Mouse (Mus musculus): Measurements from ENCODE around the gene Ctsa. TPM values are rescaled to one million over a fixed set of nuclear protein-coding genes. Genes with fewer than 3 reads are reported as not detected.

Gene Ctsa
- polyA plus RNA-seq, 1 experiment = 125 TPM

DNA sequence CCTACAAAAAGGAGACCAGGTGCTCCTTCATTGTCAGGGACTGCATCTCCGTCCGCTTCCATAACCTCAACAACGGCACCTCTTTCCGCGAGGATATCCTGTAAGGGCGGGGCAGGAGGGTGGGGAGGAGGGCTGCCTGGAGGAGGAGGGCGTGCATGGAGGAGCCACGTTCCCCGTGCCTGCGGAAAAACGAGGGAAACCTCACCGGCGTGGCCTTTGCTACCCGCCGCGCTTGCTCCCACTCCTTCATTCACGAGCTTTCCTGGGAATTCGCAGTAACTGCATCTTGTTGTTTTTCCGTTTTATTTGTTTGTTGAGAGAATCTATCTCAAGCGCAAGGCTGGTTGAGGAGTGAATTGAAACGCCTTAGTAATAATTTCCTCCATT, 27.3 kb upstream of the Ctsa start:
- DNase-seq (ENCODE audit: low read depth) = no peak
- TF ChIP-seq CTCF (IDR thresholded peaks at IDR 0.05; ENCODE audit: borderline replicate concordance, extremely low read depth, insufficient read depth, insufficient read length) (no peak), POLR2A (IDR thresholded peaks at IDR 0.05; ENCODE audit: borderline replicate concordance, extremely low read depth, insufficient read depth, insufficient read length, poor library complexity, severe bottlenecking) (no peak)

DNA sequence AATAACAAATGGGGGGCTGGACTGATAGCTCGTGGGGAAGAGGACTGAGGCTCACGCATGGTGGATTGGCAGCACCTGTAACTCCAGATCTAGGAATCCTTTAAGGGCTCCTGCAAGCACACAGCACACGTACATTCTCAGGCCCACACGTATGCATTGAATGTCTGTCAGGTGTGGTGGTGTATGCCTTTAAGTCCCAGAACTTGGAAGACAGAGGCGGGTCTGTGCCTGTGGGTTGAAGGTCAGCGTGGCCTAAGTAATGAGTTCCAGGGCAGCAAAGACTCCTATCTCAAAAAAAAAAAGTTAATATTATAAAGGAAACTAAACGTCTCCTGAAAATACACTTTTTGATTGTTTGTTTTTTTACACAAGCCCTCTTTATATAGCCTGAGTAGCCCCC, 26.1 kb upstream of the Ctsa start:
- TF ChIP-seq CTCF (IDR thresholded peaks at IDR 0.05; ENCODE audit: borderline replicate concordance, extremely low read depth, insufficient read depth, insufficient read length) (no peak), POLR2A (IDR thresholded peaks at IDR 0.05; ENCODE audit: borderline replicate concordance, extremely low read depth, insufficient read depth, insufficient read length, poor library complexity, severe bottlenecking) (no peak)
- no peak for DNase-seq (ENCODE audit: low read depth)

DNA sequence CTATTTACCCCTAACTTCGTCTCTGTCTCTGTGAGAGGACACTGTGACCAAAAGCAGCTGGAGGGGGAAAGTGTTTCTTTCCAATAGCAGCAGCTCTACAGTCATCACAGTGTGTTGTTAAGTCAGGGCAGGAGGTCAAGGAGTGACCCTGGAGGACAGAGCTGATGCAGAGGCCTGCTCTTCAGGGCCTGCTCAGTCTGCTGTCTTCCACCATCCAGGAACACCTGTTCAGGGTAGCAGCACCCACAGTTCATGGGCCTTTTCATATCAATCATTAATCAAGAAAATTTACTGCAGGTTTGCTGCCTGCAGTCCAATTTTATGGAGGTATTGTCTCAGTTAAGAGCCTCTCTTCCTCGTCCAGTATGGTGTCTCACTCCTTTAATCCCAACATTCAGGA, 19.1 kb upstream of the Ctsa start:
- no peak for TF ChIP-seq CTCF (IDR thresholded peaks at IDR 0.05; ENCODE audit: borderline replicate concordance, extremely low read depth, insufficient read depth, insufficient read length)
- TF ChIP-seq POLR2A (IDR thresholded peaks at IDR 0.05; ENCODE audit: borderline replicate concordance, extremely low read depth, insufficient read depth, insufficient read length, poor library complexity, severe bottlenecking) = no peak
- DNase-seq (ENCODE audit: low read depth) = no peak

DNA sequence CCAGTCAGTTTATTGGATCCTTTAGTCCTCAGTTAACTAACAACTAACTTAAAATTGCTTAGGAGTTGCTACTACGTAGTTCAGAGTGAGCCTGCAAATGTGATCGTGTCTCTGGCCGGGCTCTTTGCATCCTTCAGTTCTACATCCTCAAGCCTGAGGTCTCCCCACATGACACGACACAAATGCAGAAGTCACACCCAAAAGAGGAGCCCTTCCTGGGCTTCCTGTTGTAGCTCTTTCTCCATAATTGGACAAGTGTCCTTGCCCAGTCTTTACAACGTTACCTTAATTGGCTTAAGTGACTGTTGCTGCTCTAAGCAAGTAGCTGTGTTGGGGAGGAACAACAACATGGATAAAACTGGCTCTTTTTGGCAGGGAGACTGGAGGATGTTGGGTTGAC, 17.3 kb upstream of the Ctsa start:
- DNase-seq (ENCODE audit: low read depth) = no peak
- TF ChIP-seq POLR2A (IDR thresholded peaks at IDR 0.05; ENCODE audit: borderline replicate concordance, extremely low read depth, insufficient read depth, insufficient read length, poor library complexity, severe bottlenecking) (no peak), CTCF (IDR thresholded peaks at IDR 0.05; ENCODE audit: borderline replicate concordance, extremely low read depth, insufficient read depth, insufficient read length) (no peak)

DNA sequence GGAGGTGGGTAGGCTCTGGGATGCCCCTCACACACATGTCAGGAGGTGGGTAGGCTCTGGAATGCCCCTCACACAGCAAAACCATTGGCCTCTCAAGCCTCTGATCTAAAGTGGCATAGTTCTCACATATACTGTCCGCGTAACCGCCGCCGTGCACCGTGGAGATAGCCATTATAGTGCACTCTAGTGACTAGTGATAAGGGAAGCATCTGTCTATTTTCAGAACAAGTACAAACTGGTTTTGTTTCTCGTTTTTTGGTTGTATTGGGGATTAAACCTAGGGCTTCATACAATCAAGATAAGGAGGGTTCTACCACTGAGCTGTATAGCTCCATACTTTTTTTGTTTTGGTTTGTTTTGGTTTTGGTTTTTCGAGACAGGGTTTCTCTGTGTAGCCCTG, 16.9 kb upstream of the Ctsa start:
- TF ChIP-seq CTCF (IDR thresholded peaks at IDR 0.05; ENCODE audit: borderline replicate concordance, extremely low read depth, insufficient read depth, insufficient read length) = no peak
- no peak for TF ChIP-seq POLR2A (IDR thresholded peaks at IDR 0.05; ENCODE audit: borderline replicate concordance, extremely low read depth, insufficient read depth, insufficient read length, poor library complexity, severe bottlenecking)

DNA sequence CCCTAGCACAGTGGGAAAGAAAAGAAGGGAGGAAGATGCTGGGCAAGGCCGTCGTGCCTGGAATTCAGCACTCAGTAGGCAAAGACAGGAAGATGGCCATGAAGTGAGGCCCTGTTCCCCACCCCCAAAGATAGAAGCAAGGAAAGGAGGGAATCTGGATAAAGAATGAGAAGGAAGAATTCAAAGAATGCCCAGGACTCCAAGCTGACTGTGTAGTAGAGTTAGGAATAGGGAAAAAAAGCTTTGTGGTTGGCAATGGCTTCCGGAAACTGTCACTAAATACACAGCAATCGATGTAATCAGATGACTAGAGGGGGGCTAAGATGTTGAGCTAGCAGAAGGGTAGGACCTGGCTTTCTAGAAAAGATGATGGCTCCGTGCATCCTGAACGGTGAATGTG, 15.5 kb upstream of the Ctsa start:
- TF ChIP-seq CTCF (IDR thresholded peaks at IDR 0.05; ENCODE audit: borderline replicate concordance, extremely low read depth, insufficient read depth, insufficient read length) (no peak), POLR2A (IDR thresholded peaks at IDR 0.05; ENCODE audit: borderline replicate concordance, extremely low read depth, insufficient read depth, insufficient read length, poor library complexity, severe bottlenecking) (no peak)

More for the DNA sequence above, 16.9 kb upstream of the Ctsa start:
- no peak for DNase-seq (ENCODE audit: low read depth)

DNA sequence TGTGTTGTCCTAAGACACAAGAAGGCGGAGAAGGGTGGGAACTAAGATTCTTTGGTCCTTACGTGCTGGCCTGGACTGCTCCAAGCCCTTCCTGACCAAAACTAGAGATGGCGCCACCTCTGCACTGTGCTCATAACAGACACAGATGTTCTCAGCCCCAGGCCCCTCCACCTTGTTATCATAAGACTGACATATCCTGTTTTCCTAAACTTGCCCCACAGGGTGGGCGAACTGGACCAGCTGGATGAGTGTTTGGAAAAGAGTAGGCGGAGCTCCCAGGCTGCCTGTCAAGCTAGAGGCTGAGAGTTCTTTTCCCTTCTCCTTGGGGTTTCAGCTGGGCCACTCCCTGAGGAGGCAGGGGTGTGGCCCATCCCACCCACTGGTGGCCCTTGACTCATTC, 15.0 kb upstream of the Ctsa start:
- TF ChIP-seq POLR2A (IDR thresholded peaks at IDR 0.05; ENCODE audit: borderline replicate concordance, extremely low read depth, insufficient read depth, insufficient read length, poor library complexity, severe bottlenecking) (no peak), CTCF (IDR thresholded peaks at IDR 0.05; ENCODE audit: borderline replicate concordance, extremely low read depth, insufficient read depth, insufficient read length) (no peak)
- peak; percentile 17 for DNase-seq (ENCODE audit: low read depth)

More for the DNA sequence above, 15.5 kb upstream of the Ctsa start:
- DNase-seq (ENCODE audit: low read depth) = no peak

DNA sequence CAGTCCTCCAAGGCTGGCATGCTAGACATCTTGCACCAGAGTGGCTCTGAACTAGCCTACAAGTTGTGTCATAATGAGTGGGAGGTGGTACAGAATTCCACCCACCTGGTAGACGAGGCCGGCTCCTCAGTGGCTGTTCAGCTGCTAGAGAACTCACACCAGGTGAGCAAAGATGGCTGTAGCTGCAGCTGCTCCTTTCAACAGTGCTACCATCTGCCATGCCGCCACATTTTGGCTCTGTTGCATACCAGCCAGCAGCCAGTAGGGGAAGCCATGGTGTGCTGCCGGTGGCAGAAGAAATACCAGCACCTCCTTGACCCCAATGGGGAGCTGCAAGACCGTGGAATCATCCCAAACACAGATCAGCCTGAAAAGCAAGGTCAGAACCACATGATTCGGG, 11.6 kb upstream of the Ctsa start:
- TF ChIP-seq CTCF (IDR thresholded peaks at IDR 0.05; ENCODE audit: borderline replicate concordance, extremely low read depth, insufficient read depth, insufficient read length) = no peak
- DNase-seq (ENCODE audit: low read depth) = no peak

DNA sequence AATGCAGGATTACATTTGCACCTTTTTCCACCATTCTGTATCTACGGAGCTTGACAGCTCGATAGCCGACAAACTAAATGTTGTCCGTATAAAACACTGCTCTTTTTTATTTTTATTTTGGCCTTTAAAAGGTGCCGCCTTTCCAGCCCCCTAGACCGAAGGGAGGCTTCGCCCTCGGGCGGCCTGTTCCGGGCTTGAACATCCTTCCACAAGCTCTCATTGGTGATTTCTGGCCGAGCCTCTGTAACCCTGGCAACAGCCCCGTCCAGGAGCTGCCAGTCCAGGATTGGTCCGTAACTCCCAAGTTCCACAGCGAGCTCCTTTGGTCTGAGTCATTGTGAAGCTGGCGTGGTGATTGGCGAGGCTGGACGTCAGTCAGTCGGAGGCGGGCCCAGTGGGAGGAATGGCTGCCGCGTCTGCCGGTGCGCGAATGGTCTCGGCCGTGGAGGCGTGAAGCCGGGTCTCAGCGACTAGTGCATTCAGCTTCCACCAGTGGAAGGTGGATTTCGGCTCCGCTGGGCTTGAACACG, 10.0 kb upstream of the Ctsa start, which contains the start of gene Zswim1:
Gene Zswim1 (plus strand): TSS at position 51 of the 530 bp plus-strand sequence.
- TF ChIP-seq CTCF (IDR thresholded peaks at IDR 0.05; ENCODE audit: borderline replicate concordance, extremely low read depth, insufficient read depth, insufficient read length) = no peak
- peak; percentile 74; the same call in 1 of the 2 replicates for TF ChIP-seq POLR2A (IDR thresholded peaks at IDR 0.05; ENCODE audit: borderline replicate concordance, extremely low read depth, insufficient read depth, insufficient read length, poor library complexity, severe bottlenecking)
- peak; percentile 99 for DNase-seq (ENCODE audit: low read depth)

DNA sequence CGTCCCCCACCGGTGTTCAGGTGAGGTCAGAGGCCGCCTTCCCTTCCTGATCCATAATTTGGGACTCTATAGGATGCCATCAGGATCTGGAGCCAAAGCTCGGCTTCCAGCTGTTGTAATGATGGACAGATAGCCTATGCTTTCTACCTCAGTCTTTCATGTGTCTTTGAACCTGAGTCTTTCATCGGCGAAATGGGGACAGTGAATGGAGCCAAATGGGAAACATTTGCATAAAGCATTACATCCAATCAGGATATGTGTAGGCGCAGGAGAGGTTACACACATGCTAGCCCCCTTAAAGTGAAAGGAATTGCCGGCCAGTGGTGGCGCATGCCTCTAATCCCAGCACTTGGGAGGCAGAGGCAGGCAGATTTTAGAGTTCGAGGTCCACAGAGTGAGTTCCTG, 9.5 kb upstream of the Ctsa start:
- TF ChIP-seq POLR2A (IDR thresholded peaks at IDR 0.05; ENCODE audit: borderline replicate concordance, extremely low read depth, insufficient read depth, insufficient read length, poor library complexity, severe bottlenecking) (no peak), CTCF (IDR thresholded peaks at IDR 0.05; ENCODE audit: borderline replicate concordance, extremely low read depth, insufficient read depth, insufficient read length) (no peak)
- DNase-seq (ENCODE audit: low read depth) = peak; percentile 79

DNA sequence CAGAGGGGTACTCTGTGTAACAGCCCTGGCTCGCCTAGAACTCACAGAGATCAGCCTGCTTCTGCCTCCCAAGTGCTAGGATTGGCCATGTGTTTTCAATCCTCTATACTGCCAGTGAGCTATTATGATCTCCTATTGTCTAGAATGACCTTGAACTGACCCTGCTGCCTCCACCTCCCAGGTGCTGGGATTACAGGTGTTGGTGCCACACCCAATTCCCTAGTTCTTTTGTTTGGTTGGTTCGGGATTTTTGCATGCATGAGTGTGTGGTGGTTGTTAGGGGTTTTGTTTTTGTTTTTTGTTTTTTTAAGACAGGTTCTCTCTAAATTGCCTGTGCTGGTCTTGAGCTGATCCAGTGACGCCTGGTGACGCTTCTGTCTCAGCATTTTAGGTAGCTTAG, 8.7 kb upstream of the Ctsa start:
- no peak for DNase-seq (ENCODE audit: low read depth)
- TF ChIP-seq CTCF (IDR thresholded peaks at IDR 0.05; ENCODE audit: borderline replicate concordance, extremely low read depth, insufficient read depth, insufficient read length) = no peak
- TF ChIP-seq POLR2A (IDR thresholded peaks at IDR 0.05; ENCODE audit: borderline replicate concordance, extremely low read depth, insufficient read depth, insufficient read length, poor library complexity, severe bottlenecking) = no peak

DNA sequence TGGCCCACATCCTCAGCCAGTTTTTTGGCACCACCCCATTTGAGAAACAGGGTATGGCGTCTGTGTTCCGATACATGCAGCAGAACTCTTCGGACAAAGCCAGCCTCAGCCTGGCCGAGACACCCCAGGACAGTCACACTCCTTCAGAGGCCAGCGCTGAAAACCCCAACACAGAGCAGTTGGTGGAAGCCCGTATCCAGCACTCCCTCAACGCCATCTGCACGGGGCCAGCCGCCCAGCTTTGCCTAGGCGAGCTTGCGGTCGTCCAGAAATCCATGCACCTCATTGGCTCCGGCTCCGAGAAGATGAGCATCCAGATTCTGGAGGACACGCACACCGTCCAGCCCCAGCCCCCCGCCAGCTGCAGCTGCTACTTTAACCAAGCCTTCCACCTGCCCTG, 7.2 kb upstream of the Ctsa start:
- TF ChIP-seq CTCF (IDR thresholded peaks at IDR 0.05; ENCODE audit: borderline replicate concordance, extremely low read depth, insufficient read depth, insufficient read length) (no peak), POLR2A (IDR thresholded peaks at IDR 0.05; ENCODE audit: borderline replicate concordance, extremely low read depth, insufficient read depth, insufficient read length, poor library complexity, severe bottlenecking) (no peak)
- no peak for DNase-seq (ENCODE audit: low read depth)
